Mouse (Mus musculus) kidney, adult 10 weeks (tissue): ENCODE measurements around the gene Eif1. TPM values are rescaled to one million over a fixed set of nuclear protein-coding genes. Genes with fewer than 3 reads are reported as not detected.

ENCODE experiments used
- polyA plus RNA-seq: library from polyadenylated mRNA; stranded (reverse); fragments of 350-450 nt; fragmentation: Illumina TruSeq; extraction: RNeasy Lipid Tissue Mini Kit (QIAGEN cat#74804); gene quantifications from one replicate; pipeline ENCODE4 v1.2.3, GENCODE M21; 2014; ENCODE audit warnings: low read depth, low replicate concordance

Eif1 gene
- 1,697 TPM for polyA plus RNA-seq

GRCm38 (mm10) chr11:100319492-100320171 lies at the start of gene Eif1:
Eif1 (plus strand) TSS chr11:100319885.

GRCm38 (mm10) chr11:100333944-100334457 lies 14.3 kb downstream of the Eif1 start, which contains the start of gene Gast:
Gast (plus strand) TSS chr11:100334407.

GRCm38 (mm10) chr11:100355972-100356818 lies 36.5 kb downstream of the Eif1 start, which contains the start of gene Hap1:
Hap1 (minus strand) TSS chr11:100356128.

Other genes starting within 250 kb of the Eif1 start
- not detected for gene Krt32, start 231.7 kb upstream of the Eif1 start, polyA plus RNA-seq
- not detected for gene Krt35, start 223.6 kb upstream of the Eif1 start, polyA plus RNA-seq
- gene Krt36, start 214.3 kb upstream of the Eif1 start, polyA plus RNA-seq: not detected
- gene Krt13, start 198.3 kb upstream of the Eif1 start, polyA plus RNA-seq: not detected
- not detected for gene Krt15, start 184.0 kb upstream of the Eif1 start, polyA plus RNA-seq
- gene Krt19, start 171.2 kb upstream of the Eif1 start, polyA plus RNA-seq: not detected
- gene Krt9, start 126.6 kb upstream of the Eif1 start, polyA plus RNA-seq: not detected
- not detected for gene Krt14, start 112.3 kb upstream of the Eif1 start, polyA plus RNA-seq
- gene Krt16, start 71.0 kb upstream of the Eif1 start, polyA plus RNA-seq: not detected
- not detected for gene Krt17, start 58.9 kb upstream of the Eif1 start, polyA plus RNA-seq
- gene Krt42, start 50.0 kb upstream of the Eif1 start, polyA plus RNA-seq: not detected
- gene Gast, start 14.5 kb downstream of the Eif1 start, polyA plus RNA-seq: not detected
- 0.49 TPM for gene Hap1, start 36.2 kb downstream of the Eif1 start, polyA plus RNA-seq
- gene Jup, start 77.9 kb downstream of the Eif1 start, polyA plus RNA-seq: 2.7 TPM
- 4.2 TPM for gene P3h4, start 95.0 kb downstream of the Eif1 start, polyA plus RNA-seq
- not detected for gene Fkbp10, start 95.8 kb downstream of the Eif1 start, polyA plus RNA-seq
- gene Nt5c3b, start 121.9 kb downstream of the Eif1 start, polyA plus RNA-seq: 8.2 TPM
- not detected for gene Klhl10, start 122.0 kb downstream of the Eif1 start, polyA plus RNA-seq
- gene Klhl11, start 152.9 kb downstream of the Eif1 start, polyA plus RNA-seq: 7.4 TPM
- gene Acly, start 208.1 kb downstream of the Eif1 start, polyA plus RNA-seq: 52.3 TPM
- gene Ttc25, start 225.7 kb downstream of the Eif1 start, polyA plus RNA-seq: 0.53 TPM